Mouse (Mus musculus) limb, embryonic 14.5 days (tissue): Measurements from ENCODE around the gene Ppm1h. TPM values are rescaled to one million over a fixed set of nuclear protein-coding genes. Genes with fewer than 3 reads are reported as not detected.

Source experiments
- ATAC-seq: fragments of 200-750 bp; cut with Nextera tagmentation; 2 replicates; pipeline ENCODE4 v1.8.0; 2017; ENCODE audit warnings: low read depth, moderate number of reproducible peaks, moderate TSS enrichment; ENCODE audit not compliant: low FRiP score
- DNase-seq: peaks from one replicate; pipeline ENCODE4 v3.0.0-alpha.2; 2015; ENCODE audit warnings: low spot score
- H3K27ac ChIP-seq: fragments of 300-500 bp; sonication (generic); replicated peaks from 2 replicates; pipeline ENCODE4 v1.5.1; 2014; ENCODE audit warnings: low read depth, mild to moderate bottlenecking, low read length, moderate library complexity, mixed read lengths
- H3K27me3 ChIP-seq: fragments of 300-500 bp; sonication (generic); 2 replicates; pipeline ENCODE4 v1.6.1; 2014; ENCODE audit warnings: low read length, mixed read lengths; ENCODE audit not compliant: control insufficient read depth, insufficient read depth
- H3K36me3 ChIP-seq: fragments of 300-500 bp; sonication (generic); 2 replicates; pipeline ENCODE4 v1.6.1; 2014; ENCODE audit warnings: mild to moderate bottlenecking, low read length, moderate library complexity, mixed read lengths; ENCODE audit not compliant: control insufficient read depth, insufficient read depth
- H3K4me1 ChIP-seq: fragments of 300-500 bp; sonication (generic); 2 replicates; pipeline ENCODE4 v1.6.1; 2014; ENCODE audit warnings: antibody characterized with exemption, low read length, mixed read lengths; ENCODE audit not compliant: control insufficient read depth, insufficient read depth
- H3K4me2 ChIP-seq: fragments of 300-500 bp; sonication (generic); replicated peaks from 2 replicates; pipeline ENCODE4 v1.6.1; 2014; ENCODE audit warnings: low read depth, mild to moderate bottlenecking, low read length, moderate library complexity; ENCODE audit not compliant: severe bottlenecking
- H3K4me3 ChIP-seq: fragments of 300-500 bp; sonication (generic); replicated peaks from 2 replicates; pipeline ENCODE4 v1.5.1; 2014; ENCODE audit warnings: low read length
- H3K9ac ChIP-seq: fragments of 300-500 bp; sonication (generic); 2 replicates; pipeline ENCODE4 v1.6.1; 2014; ENCODE audit warnings: mild to moderate bottlenecking, low read depth, low read length, moderate library complexity; ENCODE audit not compliant: severe bottlenecking
- H3K9me3 ChIP-seq: fragments of 300-500 bp; sonication (generic); 2 replicates; pipeline ENCODE4 v1.6.1; 2016; ENCODE audit warnings: low read length; ENCODE audit not compliant: control insufficient read depth
- POLR2A ChIP-seq: fragments of 200-500 bp; IDR thresholded peaks from 2 replicates; pipeline ENCODE4 v1.8.0; 2012; ENCODE audit warnings: inconsistent platforms, mild to moderate bottlenecking, moderate library complexity, borderline replicate concordance; ENCODE audit not compliant: insufficient read depth, insufficient read length; ENCODE audit errors: extremely low read depth
- WGBS: fragments of 180-500 bp; shearing (Covaris S2); extraction: QIAGEN DNeasy Blood & Tissue Kit; methylation state at CpG from one replicate; pipeline ENCODE4 v1.1.7; 2014; 5-methylcytosine and 5-hydroxymethylcytosine counted together
- polyA plus RNA-seq, 2 experiments: library from polyadenylated mRNA; depleted of rRNA in 1 of 2; stranded (reverse) in 1 of 2; unstranded in 1 of 2; fragments of >200 nt; fragmentation: Nextera tagmentation in 1 of 2; extraction: Ambion mirVana in 1 of 2; gene quantifications; 2 replicates each; pipeline versions ENCODE4 v1.2.1 to v1.2.3; 2012 to 2014

The Ppm1h gene
- polyA plus RNA-seq, 2 experiments: 2.2 to 3.4 TPM

- TF ChIP-seq POLR2A: no peak
- 44% methylated on average over 12 of the region's 12 CpGs for WGBS
- ATAC-seq: peak; percentile 79
- Histone ChIP-seq H3K9me3 (no peaks in the 10 kb centered on the region), H3K36me3 (no peaks in the 10 kb centered on the region), H3K27me3 (no peaks in the 10 kb centered on the region), H3K27ac (peak overlapping the region; percentile 79), H3K4me3 (no peak overlapping the region), H3K4me2 (no peak overlapping the region), H3K9ac (no peak overlapping the region), H3K4me1 (peaks cover 25% of the 10 kb centered on the region)
- peak; percentile 84 for DNase-seq
Measured at GRCm38 (mm10) chr10:122894555-122895069, 216.1 kb downstream of the Ppm1h start.

DNA sequence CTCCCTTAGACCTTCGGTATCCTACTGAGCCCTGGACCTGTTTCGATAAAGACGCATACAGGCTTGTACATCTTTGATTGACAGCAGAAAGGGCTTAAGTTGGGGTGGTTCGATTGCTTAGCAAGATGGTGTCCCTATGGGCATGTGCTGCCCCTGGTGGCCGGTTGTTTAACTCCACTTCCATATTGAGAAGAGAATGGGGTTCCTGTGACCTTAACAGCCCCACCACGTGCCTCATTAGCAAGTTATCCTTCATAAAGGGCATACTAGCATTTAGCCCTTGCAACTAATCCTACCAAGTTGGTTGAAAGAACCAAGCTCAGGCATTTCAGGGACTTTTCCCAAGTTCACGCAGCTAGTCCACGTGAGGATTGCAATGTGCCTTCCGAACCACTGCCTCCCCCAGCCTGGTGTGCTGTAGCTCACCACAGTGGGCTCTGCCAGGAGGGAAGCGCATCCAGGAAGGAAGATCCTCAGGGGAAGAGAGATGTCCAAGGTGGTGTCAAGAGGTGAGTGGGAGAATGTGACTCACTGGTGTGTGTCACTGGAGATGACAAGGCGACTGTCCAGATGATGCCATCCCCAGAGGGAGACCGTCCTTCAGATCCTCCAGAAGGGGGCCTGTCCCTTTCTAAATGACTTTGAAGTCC, 216.7 kb downstream of the Ppm1h start:
- 75% methylated on average over 12 of the region's 12 CpGs for WGBS
- Histone ChIP-seq H3K4me3 (no peak overlapping the region), H3K27me3 (no peaks in the 10 kb centered on the region), H3K4me1 (peaks cover 25% of the 10 kb centered on the region), H3K36me3 (no peaks in the 10 kb centered on the region), H3K4me2 (no peak overlapping the region), H3K27ac (peak overlapping the region; percentile 79), H3K9ac (no peak overlapping the region), H3K9me3 (no peaks in the 10 kb centered on the region)
- DNase-seq: peak; percentile 59
- TF ChIP-seq POLR2A: no peak
- ATAC-seq: peak; percentile 26; the same call in 1 of the 2 replicates

DNA sequence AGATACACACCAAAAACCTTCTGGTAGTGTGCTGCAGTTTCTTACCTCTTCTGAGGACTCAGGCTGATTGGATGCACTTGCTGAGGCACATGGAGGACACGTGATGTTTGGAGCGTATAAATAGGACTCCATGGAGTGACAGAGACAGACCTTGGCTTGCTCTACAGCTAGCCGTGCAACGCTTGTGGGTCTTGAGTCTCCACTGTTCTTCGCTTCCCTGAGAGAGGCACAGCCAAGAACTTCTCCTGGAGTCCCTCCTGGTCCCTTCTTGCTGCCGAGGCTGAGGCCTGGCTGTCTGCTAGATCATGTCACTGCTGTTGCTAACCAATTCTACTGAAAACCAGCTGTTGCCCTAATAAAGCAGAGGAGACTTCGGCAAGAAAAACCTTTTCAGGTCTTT, 221.4 kb downstream of the Ppm1h start:
- Histone ChIP-seq H3K27me3 (no peaks in the 10 kb centered on the region), H3K27ac (0 out of 2 replicates have a peak overlapping the region, but pooled peaks have one; percentile 13), H3K36me3 (no peaks in the 10 kb centered on the region), H3K4me2 (no peak overlapping the region), H3K9me3 (no peaks in the 10 kb centered on the region), H3K9ac (no peak overlapping the region), H3K4me3 (no peak overlapping the region), H3K4me1 (peaks cover 15% of the 10 kb centered on the region)
- ATAC-seq (no peak), DNase-seq (no peak)
- 59% methylated on average over 7 of the region's 7 CpGs for WGBS
- no peak for TF ChIP-seq POLR2A

GRCm38 (mm10) chr10:122900466-122900865, 221.9 kb downstream of the Ppm1h start:
- no peaks in the 10 kb centered on the region for H3K9me3 ChIP-seq
- H3K27ac ChIP-seq: peak overlapping the region; percentile 13; the same call in 1 of the 2 replicates
- no peak for ATAC-seq
- no peak overlapping the region for H3K4me2 ChIP-seq
- peaks cover 14% of the 10 kb centered on the region for H3K4me1 ChIP-seq
- H3K9ac ChIP-seq: no peak overlapping the region
- no peaks in the 10 kb centered on the region for H3K36me3 ChIP-seq
- 73% methylated on average over 1 of the region's 1 CpGs for WGBS
- TF ChIP-seq POLR2A: no peak
- no peaks in the 10 kb centered on the region for H3K27me3 ChIP-seq
- no peak for DNase-seq
- no peak overlapping the region for H3K4me3 ChIP-seq

DNA sequence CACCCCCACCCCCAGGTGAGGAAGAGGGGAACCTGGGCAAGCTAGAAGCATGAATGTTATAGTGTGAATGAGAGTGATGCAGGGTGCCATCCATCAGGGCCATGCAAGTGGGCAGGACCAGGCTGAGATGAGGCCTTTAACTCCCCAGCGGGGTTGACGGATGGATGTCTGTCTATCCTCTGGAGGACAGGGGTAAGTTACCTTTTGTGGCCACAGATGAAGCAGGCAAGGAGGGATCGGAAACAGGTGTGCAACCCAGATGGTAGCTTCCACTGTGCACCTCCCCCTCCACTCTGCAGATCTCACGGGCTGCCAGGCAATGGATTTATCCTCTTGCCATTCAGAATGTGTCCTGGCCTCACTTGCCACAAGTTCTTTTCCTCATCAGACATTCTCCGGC, 222.8 kb downstream of the Ppm1h start:
- Histone ChIP-seq H3K4me1 (peaks cover 14% of the 10 kb centered on the region; the same call in 1 of the 2 replicates), H3K4me3 (no peak overlapping the region), H3K36me3 (no peaks in the 10 kb centered on the region), H3K4me2 (no peak overlapping the region), H3K27me3 (no peaks in the 10 kb centered on the region), H3K27ac (no peak overlapping the region), H3K9ac (no peak overlapping the region), H3K9me3 (no peaks in the 10 kb centered on the region)
- TF ChIP-seq POLR2A: no peak
- DNase-seq (no peak), ATAC-seq (no peak)
- WGBS: 64% methylated on average over 5 of the region's 5 CpGs
